Mouse (Mus musculus): Measurements from ENCODE around the gene Cep152. TPM values are rescaled to one million over a fixed set of nuclear protein-coding genes. Genes with fewer than 3 reads are reported as not detected.

Gene Cep152
- 3.2 TPM in 2 replicates for polyA plus RNA-seq (2014; fragmentation: Nextera tagmentation; extraction: Ambion mirVana)

DNA sequence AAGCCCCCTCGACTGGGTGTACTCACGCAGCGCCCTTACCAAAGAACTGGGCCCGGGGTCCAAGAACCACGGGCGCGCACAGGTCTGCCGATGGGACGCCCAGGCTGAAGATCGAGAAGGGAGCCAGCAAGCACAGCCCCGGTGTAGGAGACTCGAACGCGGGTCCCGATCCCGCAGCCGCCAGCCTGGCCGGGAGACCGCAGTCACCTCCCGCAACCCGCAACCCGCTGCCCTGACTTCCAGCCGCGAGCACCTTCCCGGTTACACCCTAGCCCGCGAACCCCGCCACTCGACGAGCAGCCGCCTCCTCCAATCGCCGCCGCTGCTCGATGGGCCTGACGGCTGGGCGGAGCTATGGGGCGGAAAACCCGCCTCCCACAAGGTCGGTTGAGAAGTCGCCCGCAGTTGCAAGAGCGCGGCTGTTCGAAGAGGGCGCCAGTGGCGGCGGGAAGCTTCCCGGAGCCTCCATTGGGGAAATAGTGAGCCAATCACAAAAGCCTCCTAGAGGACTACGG is at the start of gene Cep152:
Cep152 (minus strand) TSS at position 277 of the 515 bp plus-strand sequence.
- peak within 1 kb of the TSS; percentile 70 for H3K9ac ChIP-seq (ENCODE audit: low read length)
- H3K36me3 ChIP-seq (ENCODE audit: control insufficient read depth, insufficient read depth, low read length): peaks cover 5% of the 10 kb centered on the region
- H3K27me3 ChIP-seq (replicated peaks; ENCODE audit: control insufficient read depth, insufficient read depth, low read length): no peaks in the 10 kb centered on the region
- peak within 1 kb of the TSS; percentile 73 for H3K4me3 ChIP-seq (ENCODE audit: low read depth, low read length)
- peak within 1 kb of the TSS; percentile 71 for H3K4me2 ChIP-seq (ENCODE audit: low read length)
- ATAC-seq: peak; percentile 100
- WGBS: under 1% methylated on average over 49 of the region's 50 CpGs
- H3K9me3 ChIP-seq (replicated peaks; ENCODE audit: control insufficient read depth, low read length): no peaks in the 10 kb centered on the region
- no peak within 1 kb of the TSS for H3K27ac ChIP-seq (ENCODE audit: low read depth, low read length)
- H3K4me1 ChIP-seq (ENCODE audit: control insufficient read depth, insufficient read depth, low read length): peaks cover 5% of the 10 kb centered on the region
- DNase-seq (ENCODE audit: low spot score): peak; percentile 98

DNA sequence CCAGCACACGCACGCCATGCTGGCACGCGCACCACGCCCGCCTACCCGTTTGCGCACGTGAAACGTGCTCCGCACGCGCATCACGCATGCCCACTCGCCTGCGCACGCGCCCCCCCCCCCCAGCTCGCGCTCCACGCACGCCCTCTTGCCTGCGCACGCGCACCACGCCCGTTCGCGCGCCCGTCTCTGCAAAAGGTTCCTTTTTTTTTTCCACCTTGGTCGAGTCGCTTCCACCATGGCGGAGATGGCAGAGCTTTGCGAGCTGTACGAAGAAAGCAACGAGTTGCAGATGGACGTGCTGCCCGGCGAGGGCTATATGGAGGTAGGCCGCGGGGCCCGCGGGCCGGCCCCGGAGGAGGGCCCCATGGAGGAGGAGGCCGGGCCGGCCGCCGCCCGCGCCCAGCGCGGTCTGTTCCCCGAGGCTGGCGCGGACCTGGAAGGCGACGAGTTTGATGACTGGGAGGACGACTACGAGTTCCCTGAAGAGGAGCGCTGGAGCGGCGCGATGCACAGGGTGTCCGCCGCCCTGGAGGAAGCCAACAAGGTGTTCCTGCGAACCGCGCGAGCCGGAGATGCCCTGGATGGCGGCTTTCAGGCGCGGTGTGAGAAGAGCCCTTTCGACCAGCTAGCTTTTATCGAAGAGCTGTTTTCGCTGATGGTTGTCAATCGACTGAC is 48.2 kb upstream of the Cep152 start, which contains the start of gene Eid1:
Eid1 (plus strand) TSS at position 139 of the 675 bp plus-strand sequence.
- peak; percentile 94 for DNase-seq (ENCODE audit: low spot score)
- H3K27me3 ChIP-seq (replicated peaks; ENCODE audit: control insufficient read depth, insufficient read depth, low read length): no peaks in the 10 kb centered on the region
- peak; percentile 95 for ATAC-seq
- peak within 1 kb of the TSS; percentile 88 for H3K9ac ChIP-seq (ENCODE audit: low read length)
- peak within 1 kb of the TSS; percentile 77 for H3K4me3 ChIP-seq (ENCODE audit: low read depth, low read length)
- H3K4me1 ChIP-seq (ENCODE audit: control insufficient read depth, insufficient read depth, low read length): peaks cover 8% of the 10 kb centered on the region; the same call in 1 of the 2 replicates
- H3K36me3 ChIP-seq (ENCODE audit: control insufficient read depth, insufficient read depth, low read length): no peaks in the 10 kb centered on the region
- H3K27ac ChIP-seq (ENCODE audit: low read depth, low read length): peak within 1 kb of the TSS; percentile 90
- H3K9me3 ChIP-seq (replicated peaks; ENCODE audit: control insufficient read depth, low read length): no peaks in the 10 kb centered on the region
- peak within 1 kb of the TSS; percentile 59 for H3K4me2 ChIP-seq (ENCODE audit: low read length)
- under 1% methylated on average over 73 of the region's 79 CpGs for WGBS

DNA sequence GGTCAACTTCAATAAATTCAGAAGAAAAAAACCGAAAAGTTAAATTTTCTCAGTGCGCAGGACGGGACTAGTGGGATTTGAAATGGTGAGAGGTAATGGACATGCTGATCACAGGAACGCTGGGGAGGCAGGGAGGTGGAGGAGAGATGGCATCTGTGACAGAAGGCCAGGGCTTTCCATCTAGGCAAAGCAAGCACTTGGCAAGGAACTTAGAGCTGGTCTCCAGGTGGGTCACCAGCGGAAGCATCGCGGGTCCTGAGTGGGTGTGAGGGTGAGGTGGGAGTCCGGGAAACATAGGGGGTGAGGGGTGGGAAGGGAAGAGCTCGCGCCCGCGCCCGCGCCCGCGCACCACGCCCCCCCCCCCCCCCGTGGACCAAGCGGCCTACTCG is 47.6 kb upstream of the Cep152 start:
- no peaks in the 10 kb centered on the region for H3K9me3 ChIP-seq (replicated peaks; ENCODE audit: control insufficient read depth, low read length)
- peaks cover 8% of the 10 kb centered on the region; the same call in 1 of the 2 replicates for H3K4me1 ChIP-seq (ENCODE audit: control insufficient read depth, insufficient read depth, low read length)
- no peaks in the 10 kb centered on the region for H3K36me3 ChIP-seq (ENCODE audit: control insufficient read depth, insufficient read depth, low read length)
- peak overlapping the region; percentile 90; the same call in 1 of the 2 replicates for H3K27ac ChIP-seq (ENCODE audit: low read depth, low read length)
- WGBS: 38% methylated on average over 7 of the region's 20 CpGs
- ATAC-seq (no peak), DNase-seq (ENCODE audit: low spot score) (no peak)
- peak overlapping the region; percentile 77 for H3K4me3 ChIP-seq (ENCODE audit: low read depth, low read length)
- peak overlapping the region; percentile 88 for H3K9ac ChIP-seq (ENCODE audit: low read length)
- H3K4me2 ChIP-seq (ENCODE audit: low read length): peak overlapping the region; percentile 59
- no peaks in the 10 kb centered on the region for H3K27me3 ChIP-seq (replicated peaks; ENCODE audit: control insufficient read depth, insufficient read depth, low read length)

GRCm38 (mm10) chr2:125670846-125671245 is 45.9 kb upstream of the Cep152 start:
- H3K27ac ChIP-seq (ENCODE audit: low read depth, low read length): no peak overlapping the region
- WGBS: 54% methylated on average over 1 of the region's 1 CpGs
- no peaks in the 10 kb centered on the region for H3K36me3 ChIP-seq (ENCODE audit: control insufficient read depth, insufficient read depth, low read length)
- DNase-seq (ENCODE audit: low spot score) (peak; percentile 24), ATAC-seq (no peak)
- H3K9me3 ChIP-seq (replicated peaks; ENCODE audit: control insufficient read depth, low read length): no peaks in the 10 kb centered on the region
- no peak overlapping the region for H3K9ac ChIP-seq (ENCODE audit: low read length)
- no peaks in the 10 kb centered on the region for H3K27me3 ChIP-seq (replicated peaks; ENCODE audit: control insufficient read depth, insufficient read depth, low read length)
- H3K4me1 ChIP-seq (ENCODE audit: control insufficient read depth, insufficient read depth, low read length): peaks cover 8% of the 10 kb centered on the region; the same call in 1 of the 2 replicates
- no peak overlapping the region for H3K4me2 ChIP-seq (ENCODE audit: low read length)
- no peak overlapping the region for H3K4me3 ChIP-seq (ENCODE audit: low read depth, low read length)

DNA sequence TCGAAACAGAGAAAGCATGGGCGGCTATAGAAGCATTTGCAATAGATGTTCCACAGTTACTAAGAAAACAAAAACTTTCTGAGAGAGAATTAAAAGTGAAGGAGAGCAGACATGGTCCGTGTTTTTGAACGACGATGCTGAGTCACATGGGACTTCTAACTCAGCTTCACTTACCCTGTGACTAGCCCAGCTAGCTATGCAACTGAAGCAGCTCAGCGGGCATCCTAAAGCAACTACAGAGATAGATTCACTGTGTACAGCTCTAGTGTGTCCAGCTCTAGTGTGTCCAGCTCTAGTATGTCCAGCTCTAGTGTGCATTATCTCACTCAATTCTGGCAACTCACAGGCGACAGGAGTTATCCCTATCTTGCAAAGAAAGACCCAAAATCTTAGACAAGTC is 42.8 kb upstream of the Cep152 start:
- no peak for ATAC-seq
- no peak for DNase-seq (ENCODE audit: low spot score)
- WGBS: 91% methylated on average over 7 of the region's 7 CpGs

DNA sequence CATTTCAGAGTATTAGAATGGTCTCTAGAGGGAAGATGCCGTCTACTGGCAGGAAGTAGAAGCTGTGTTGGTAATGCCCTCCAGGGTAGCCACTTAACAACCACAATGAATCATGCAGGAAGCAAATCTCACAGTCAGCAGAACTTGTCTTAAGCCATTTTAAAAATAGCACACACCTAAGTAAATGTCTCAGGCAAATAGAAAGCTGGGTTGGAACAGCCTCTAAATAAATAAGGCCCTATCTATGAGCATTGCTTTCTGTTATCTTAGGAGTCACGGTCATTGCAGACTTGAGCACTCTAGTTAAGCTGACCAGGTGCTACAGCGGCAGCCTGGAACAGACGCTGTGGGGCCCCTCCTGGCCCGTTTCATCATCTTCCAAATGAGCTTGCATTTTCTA is 42.3 kb upstream of the Cep152 start:
- 85% methylated on average over 5 of the region's 5 CpGs for WGBS
- H3K4me2 ChIP-seq (ENCODE audit: low read length): no peak overlapping the region
- no peak overlapping the region for H3K4me3 ChIP-seq (ENCODE audit: low read depth, low read length)
- DNase-seq (ENCODE audit: low spot score) (no peak), ATAC-seq (no peak)
- H3K4me1 ChIP-seq (ENCODE audit: control insufficient read depth, insufficient read depth, low read length): no peaks in the 10 kb centered on the region
- H3K27me3 ChIP-seq (replicated peaks; ENCODE audit: control insufficient read depth, insufficient read depth, low read length): no peaks in the 10 kb centered on the region
- H3K9ac ChIP-seq (ENCODE audit: low read length): no peak overlapping the region
- H3K9me3 ChIP-seq (replicated peaks; ENCODE audit: control insufficient read depth, low read length): no peaks in the 10 kb centered on the region
- H3K36me3 ChIP-seq (ENCODE audit: control insufficient read depth, insufficient read depth, low read length): no peaks in the 10 kb centered on the region
- no peak overlapping the region for H3K27ac ChIP-seq (ENCODE audit: low read depth, low read length)

More for the DNA sequence above, 42.8 kb upstream of the Cep152 start:
- Histone ChIP-seq H3K4me1 (ENCODE audit: control insufficient read depth, insufficient read depth, low read length) (no peaks in the 10 kb centered on the region), H3K27me3 (replicated peaks; ENCODE audit: control insufficient read depth, insufficient read depth, low read length) (no peaks in the 10 kb centered on the region), H3K4me2 (ENCODE audit: low read length) (no peak overlapping the region), H3K9me3 (replicated peaks; ENCODE audit: control insufficient read depth, low read length) (no peaks in the 10 kb centered on the region), H3K27ac (ENCODE audit: low read depth, low read length) (no peak overlapping the region), H3K36me3 (ENCODE audit: control insufficient read depth, insufficient read depth, low read length) (no peaks in the 10 kb centered on the region), H3K4me3 (ENCODE audit: low read depth, low read length) (no peak overlapping the region), H3K9ac (ENCODE audit: low read length) (no peak overlapping the region)

DNA sequence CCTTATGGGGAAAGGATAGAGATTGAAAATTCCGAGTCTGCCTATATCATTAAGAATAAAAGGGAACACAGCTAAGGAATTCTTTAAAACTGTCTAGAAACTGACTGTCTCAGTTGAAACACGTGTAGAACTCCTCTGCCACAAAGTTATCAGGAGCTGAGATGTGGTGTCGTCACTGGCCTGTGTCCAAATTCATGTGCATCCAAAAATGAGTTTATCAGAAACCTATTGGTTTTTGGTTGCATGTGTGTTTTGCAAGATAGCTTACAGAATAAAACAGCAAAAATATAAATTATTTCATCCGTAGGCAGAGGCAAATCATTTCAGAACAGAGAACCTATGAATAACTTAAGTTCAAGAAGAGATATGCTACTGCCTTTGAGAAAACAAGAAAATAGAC is 41.8 kb upstream of the Cep152 start:
- H3K4me1 ChIP-seq (ENCODE audit: control insufficient read depth, insufficient read depth, low read length): no peaks in the 10 kb centered on the region
- ATAC-seq (no peak), DNase-seq (ENCODE audit: low spot score) (no peak)
- H3K4me2 ChIP-seq (ENCODE audit: low read length): no peak overlapping the region
- 81% methylated on average over 4 of the region's 4 CpGs for WGBS
- no peak overlapping the region for H3K4me3 ChIP-seq (ENCODE audit: low read depth, low read length)
- no peaks in the 10 kb centered on the region for H3K36me3 ChIP-seq (ENCODE audit: control insufficient read depth, insufficient read depth, low read length)
- no peak overlapping the region for H3K27ac ChIP-seq (ENCODE audit: low read depth, low read length)
- H3K27me3 ChIP-seq (replicated peaks; ENCODE audit: control insufficient read depth, insufficient read depth, low read length): no peaks in the 10 kb centered on the region
- no peak overlapping the region for H3K9ac ChIP-seq (ENCODE audit: low read length)
- H3K9me3 ChIP-seq (replicated peaks; ENCODE audit: control insufficient read depth, low read length): no peaks in the 10 kb centered on the region

DNA sequence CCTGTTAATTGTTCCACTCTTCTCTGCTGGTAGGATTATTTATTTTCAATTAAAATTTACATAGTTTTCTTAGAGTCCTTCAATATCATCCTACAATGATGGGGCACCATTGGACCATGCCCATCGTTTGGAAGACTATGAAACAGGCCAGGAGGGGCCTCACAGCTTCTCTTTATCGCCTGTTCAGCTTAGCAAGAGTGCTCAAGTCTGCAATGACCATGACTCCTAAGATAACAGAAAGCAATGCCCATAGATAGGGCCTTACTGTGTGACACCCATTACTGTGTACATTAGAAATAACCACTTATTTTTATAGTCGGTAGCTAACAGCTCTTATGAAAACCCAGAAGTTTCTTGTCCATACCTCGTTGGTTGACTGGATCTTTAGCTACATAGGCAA is 41.0 kb upstream of the Cep152 start:
- no peak overlapping the region for H3K27ac ChIP-seq (ENCODE audit: low read depth, low read length)
- H3K9ac ChIP-seq (ENCODE audit: low read length): no peak overlapping the region
- no peaks in the 10 kb centered on the region for H3K9me3 ChIP-seq (replicated peaks; ENCODE audit: control insufficient read depth, low read length)
- H3K4me1 ChIP-seq (ENCODE audit: control insufficient read depth, insufficient read depth, low read length): no peaks in the 10 kb centered on the region
- H3K27me3 ChIP-seq (replicated peaks; ENCODE audit: control insufficient read depth, insufficient read depth, low read length): no peaks in the 10 kb centered on the region
- no peak overlapping the region for H3K4me3 ChIP-seq (ENCODE audit: low read depth, low read length)
- ATAC-seq: no peak
- H3K4me2 ChIP-seq (ENCODE audit: low read length): no peak overlapping the region
- no peaks in the 10 kb centered on the region for H3K36me3 ChIP-seq (ENCODE audit: control insufficient read depth, insufficient read depth, low read length)
- no peak for DNase-seq (ENCODE audit: low spot score)
- 88% methylated on average over 4 of the region's 4 CpGs for WGBS

- H3K4me1 ChIP-seq (ENCODE audit: control insufficient read depth, insufficient read depth, low read length): no peaks in the 10 kb centered on the region
- H3K36me3 ChIP-seq (ENCODE audit: control insufficient read depth, insufficient read depth, low read length): no peaks in the 10 kb centered on the region
- ATAC-seq: no peak
- DNase-seq (ENCODE audit: low spot score): no peak
- 80% methylated on average over 5 of the region's 5 CpGs for WGBS
- no peak overlapping the region for H3K4me3 ChIP-seq (ENCODE audit: low read depth, low read length)
- H3K27me3 ChIP-seq (replicated peaks; ENCODE audit: control insufficient read depth, insufficient read depth, low read length): no peaks in the 10 kb centered on the region
- no peak overlapping the region for H3K27ac ChIP-seq (ENCODE audit: low read depth, low read length)
- H3K9ac ChIP-seq (ENCODE audit: low read length): no peak overlapping the region
- no peak overlapping the region for H3K4me2 ChIP-seq (ENCODE audit: low read length)
- no peaks in the 10 kb centered on the region for H3K9me3 ChIP-seq (replicated peaks; ENCODE audit: control insufficient read depth, low read length)
Observed at GRCm38 (mm10) chr2:125665213-125665612, 40.3 kb upstream of the Cep152 start.

All from forebrain, embryonic 14.5 days (tissue).